Mouse (Mus musculus) kidney, adult 2 months (tissue): Measurements from ENCODE around the gene Nemp1. TPM values are rescaled to one million over a fixed set of nuclear protein-coding genes. Genes with fewer than 3 reads are reported as not detected.

Experiments
- DNase-seq: peaks from one replicate; pipeline ENCODE4 v3.0.0; 2021
- H3K27ac ChIP-seq: fragments of 200-500 bp; 2 replicates; pipeline ENCODE4 v1.5.1; 2012; ENCODE audit warnings: low read depth, low read length, control low read depth, inconsistent platforms; ENCODE audit not compliant: insufficient read depth
- H3K27me3 ChIP-seq: fragments of 200-500 bp; replicated peaks from 2 replicates; pipeline ENCODE4 v1.6.1; 2012; ENCODE audit warnings: mild to moderate bottlenecking, moderate library complexity, low read length, inconsistent platforms; ENCODE audit not compliant: control insufficient read depth, insufficient read depth
- H3K36me3 ChIP-seq: fragments of 200-500 bp; 2 replicates; pipeline ENCODE4 v1.6.1; 2012; ENCODE audit warnings: mild to moderate bottlenecking, moderate library complexity, low read length, inconsistent platforms; ENCODE audit not compliant: control insufficient read depth, insufficient read depth
- H3K4me1 ChIP-seq: fragments of 200-500 bp; 2 replicates; pipeline ENCODE4 v1.6.1; 2011; ENCODE audit warnings: low read length; ENCODE audit not compliant: control insufficient read depth, insufficient read depth
- H3K4me3 ChIP-seq: fragments of 200-500 bp; 2 replicates; pipeline ENCODE4 v1.5.1; 2011; ENCODE audit warnings: mild to moderate bottlenecking, low read depth, low read length, control low read depth; ENCODE audit not compliant: insufficient read depth
- CTCF ChIP-seq: fragments of 200-500 bp; conservative IDR thresholded peaks from 2 replicates; pipeline ENCODE4 v1.5.1; 2011; ENCODE audit warnings: low read depth, mild to moderate bottlenecking, control low read depth, low read length, moderate library complexity, mixed read lengths; ENCODE audit not compliant: insufficient read depth, insufficient read length
- POLR2A ChIP-seq: fragments of 200-500 bp; IDR thresholded peaks from one replicate; pipeline ENCODE4 v1.6.1; 2011; ENCODE audit warnings: low read depth, low read length, control low read depth
- whole genome bisulfite sequencing: fragments of 180-500 bp; shearing (Covaris S2); methylation state at CpG from one replicate; pipeline ENCODE4 v1.1.7; 2018; 5-methylcytosine and 5-hydroxymethylcytosine counted together
- polyA plus RNA-seq: library from polyadenylated mRNA; depleted of rRNA; stranded (reverse); fragments of >200 nt; gene quantifications from 2 replicates; pipeline ENCODE4 v1.2.3, GENCODE M21; 2012

Gene Nemp1
- polyA plus RNA-seq, 1 experiment, result 2.5 TPM

- H3K27me3 ChIP-seq, result no peaks in the 10 kb centered on the region
- WGBS, result 0% methylated on average over 38 of the region's 39 CpGs
- peak overlapping the region; percentile 94 for H3K27ac ChIP-seq
- peak overlapping the region; percentile 75 for H3K4me3 ChIP-seq
- peak; percentile 96 for DNase-seq
- H3K4me1 ChIP-seq, result no peaks in the 10 kb centered on the region; the same call in 1 of the 2 replicates
- TF ChIP-seq CTCF (no peak), POLR2A (peak; percentile 50)
- no peaks in the 10 kb centered on the region for H3K36me3 ChIP-seq
Measured at GRCm38 (mm10) chr10:127621191-127622056, 45.3 kb upstream of the Nemp1 start.

- DNase-seq, result peak; percentile 91
- Histone ChIP-seq H3K4me3 (peak overlapping the region; percentile 75), H3K27me3 (no peaks in the 10 kb centered on the region), H3K36me3 (no peaks in the 10 kb centered on the region), H3K4me1 (no peaks in the 10 kb centered on the region; the same call in 1 of the 2 replicates), H3K27ac (peak overlapping the region; percentile 94)
- TF ChIP-seq CTCF (peak; percentile 71), POLR2A (no peak)
- under 1% methylated on average over 13 of the region's 13 CpGs for WGBS
Measured at GRCm38 (mm10) chr10:127622057-127622392, 44.7 kb upstream of the Nemp1 start.

- TF ChIP-seq CTCF, result no peak
- TF ChIP-seq POLR2A, result no peak
- peak overlapping the region; percentile 94; the same call in 1 of the 2 replicates for H3K27ac ChIP-seq
- no peaks in the 10 kb centered on the region for H3K27me3 ChIP-seq
- no peaks in the 10 kb centered on the region; the same call in 1 of the 2 replicates for H3K4me1 ChIP-seq
- no peaks in the 10 kb centered on the region for H3K36me3 ChIP-seq
- no peak overlapping the region for H3K4me3 ChIP-seq
- WGBS, result 79% methylated on average over 4 of the region's 4 CpGs
- no peak for DNase-seq
Measured at GRCm38 (mm10) chr10:127622661-127623060, 44.0 kb upstream of the Nemp1 start.

- no peaks in the 10 kb centered on the region for H3K36me3 ChIP-seq
- DNase-seq, result no peak
- H3K27ac ChIP-seq, result no peak overlapping the region
- TF ChIP-seq POLR2A (no peak), CTCF (no peak)
- WGBS, result 95% methylated on average over 6 of the region's 6 CpGs
- H3K27me3 ChIP-seq, result no peaks in the 10 kb centered on the region
- no peak overlapping the region for H3K4me3 ChIP-seq
- H3K4me1 ChIP-seq, result no peaks in the 10 kb centered on the region; the same call in 1 of the 2 replicates
Measured at GRCm38 (mm10) chr10:127623439-127624216, 43.1 kb upstream of the Nemp1 start.

GRCm38 (mm10) chr10:127626433-127626832, 40.3 kb upstream of the Nemp1 start:
- H3K27me3 ChIP-seq, result no peaks in the 10 kb centered on the region
- no peaks in the 10 kb centered on the region; the same call in 1 of the 2 replicates for H3K4me1 ChIP-seq
- WGBS, result 86% methylated on average over 3 of the region's 3 CpGs
- H3K27ac ChIP-seq, result no peak overlapping the region
- DNase-seq, result peak; percentile 56
- TF ChIP-seq POLR2A, result no peak
- TF ChIP-seq CTCF, result peak; percentile 63
- no peak overlapping the region for H3K4me3 ChIP-seq
- no peaks in the 10 kb centered on the region for H3K36me3 ChIP-seq

- DNase-seq, result no peak
- H3K27me3 ChIP-seq, result no peaks in the 10 kb centered on the region
- H3K4me3 ChIP-seq, result no peak overlapping the region
- H3K4me1 ChIP-seq, result no peaks in the 10 kb centered on the region
- H3K36me3 ChIP-seq, result no peaks in the 10 kb centered on the region
- TF ChIP-seq CTCF, result no peak
- TF ChIP-seq POLR2A, result no peak
- WGBS, result 66% methylated on average over 10 of the region's 10 CpGs
- H3K27ac ChIP-seq, result no peak overlapping the region
Measured at GRCm38 (mm10) chr10:127631261-127632214, 35.2 kb upstream of the Nemp1 start.
